Mouse (Mus musculus) C2C12 (cell line): ENCODE measurements around the gene Il4i1.

Experiments used
- CEBPB ChIP-seq: IDR thresholded peaks from one replicate; pipeline ENCODE4 v1.6.1; 2011; ENCODE audit warnings: low read depth, mild to moderate bottlenecking, control low read depth, moderate library complexity
- CTCF ChIP-seq: IDR thresholded peaks from one replicate; pipeline ENCODE4 v1.5.1; 2011; ENCODE audit not compliant: control insufficient read depth, insufficient read depth, insufficient read length
- FOSL1 ChIP-seq: IDR thresholded peaks from one replicate; pipeline ENCODE4 v1.8.0; 2011; ENCODE audit warnings: mild to moderate bottlenecking, low read length; ENCODE audit not compliant: poor library complexity, insufficient read depth, severe bottlenecking
- MAX ChIP-seq: IDR thresholded peaks from one replicate; pipeline ENCODE4 v1.6.1; 2011; ENCODE audit warnings: mild to moderate bottlenecking, control low read depth
- MYOD1 ChIP-seq: IDR thresholded peaks from one replicate; pipeline ENCODE4 v1.6.1; 2011; ENCODE audit warnings: low read depth; ENCODE audit not compliant: control insufficient read depth, insufficient read length
- MYOG ChIP-seq: IDR thresholded peaks from one replicate; pipeline ENCODE4 v1.6.1; 2011; ENCODE audit not compliant: control insufficient read depth, insufficient read length; ENCODE audit errors: extremely low read depth
- USF1 ChIP-seq: IDR thresholded peaks from one replicate; pipeline ENCODE4 v1.6.1; 2011; ENCODE audit warnings: low read depth, mild to moderate bottlenecking, control low read depth, moderate library complexity

GRCm38 (mm10) chr7:44845006-44845405, 28.8 kb downstream of the Il4i1 start:
- TF ChIP-seq CTCF (no peak), USF1 (no peak), CEBPB (no peak), MYOG (no peak), MAX (no peak), FOSL1 (no peak), MYOD1 (no peak)
